Mouse (Mus musculus) lung, embryonic 14.5 days (tissue): Measurements from ENCODE around the gene Cdh12. TPM values are rescaled to one million over a fixed set of nuclear protein-coding genes. Genes with fewer than 3 reads are reported as not detected.

Experiments
- ATAC-seq: fragments of 200-750 bp; cut with Nextera tagmentation; 2 replicates; pipeline ENCODE4 v1.8.0; 2017; ENCODE audit warnings: mild to moderate bottlenecking, moderate TSS enrichment, moderate library complexity; ENCODE audit not compliant: insufficient read depth
- DNase-seq: peaks from one replicate; pipeline ENCODE4 v3.0.0-alpha.2; 2015
- H3K27ac ChIP-seq: fragments of 300-500 bp; sonication (generic); 2 replicates; pipeline ENCODE4 v1.5.1; 2014; ENCODE audit warnings: low read depth, mild to moderate bottlenecking, moderate library complexity
- H3K27me3 ChIP-seq: fragments of 300-500 bp; sonication (generic); 2 replicates; pipeline ENCODE4 v1.6.1; 2014; ENCODE audit warnings: low read length, control low read depth; ENCODE audit not compliant: insufficient read depth
- H3K36me3 ChIP-seq: fragments of 300-500 bp; sonication (generic); 2 replicates; pipeline ENCODE4 v1.6.1; 2014; ENCODE audit warnings: control low read depth; ENCODE audit not compliant: insufficient read depth
- H3K4me1 ChIP-seq: fragments of 300-500 bp; sonication (generic); 2 replicates; pipeline ENCODE4 v1.6.1; 2014; ENCODE audit warnings: antibody characterized with exemption, control low read depth; ENCODE audit not compliant: insufficient read depth
- H3K4me2 ChIP-seq: fragments of 300-500 bp; sonication (generic); 2 replicates; pipeline ENCODE4 v1.6.1; 2014; ENCODE audit warnings: mild to moderate bottlenecking
- H3K4me3 ChIP-seq: fragments of 300-500 bp; sonication (generic); 2 replicates; pipeline ENCODE4 v1.5.1; 2014; ENCODE audit warnings: low read depth, low read length
- H3K9ac ChIP-seq: fragments of 300-500 bp; sonication (generic); 2 replicates; pipeline ENCODE4 v1.6.1; 2014
- H3K9me3 ChIP-seq: fragments of 300-500 bp; sonication (generic); 2 replicates; pipeline ENCODE4 v1.6.1; 2016; ENCODE audit warnings: low read depth, low read length, control low read depth
- CTCF ChIP-seq: IDR thresholded peaks from 2 replicates; pipeline ENCODE4 v1.5.1; 2016; ENCODE audit warnings: antibody characterized with exemption, low read depth
- WGBS: fragments of 180-500 bp; shearing (Covaris S2); extraction: QIAGEN DNeasy Blood & Tissue Kit; methylation state at CpG from one replicate; pipeline ENCODE4 v1.1.7; 2014; 5-methylcytosine and 5-hydroxymethylcytosine counted together
- microRNA-seq: library from miRNA; unstranded; fragments of <30 nt; microRNA quantifications from one replicate; pipeline ENCODE4, GENCODE M21; 2016; ENCODE audit warnings: borderline number of aligned reads
- polyA plus RNA-seq: library from polyadenylated mRNA; unstranded; fragments of >200 nt; fragmentation: Nextera tagmentation; extraction: Ambion mirVana; gene quantifications from 2 replicates; pipeline ENCODE4 v1.2.1, GENCODE M21; 2014

Gene Cdh12
- polyA plus RNA-seq, 1 experiment from 2014 or later: 0.04 TPM

GRCm38 (mm10) chr15:21566314-21567051, 1117.4 kb downstream of the Cdh12 start:
- Histone ChIP-seq H3K9ac (no peak overlapping the region), H3K27ac (no peak overlapping the region), H3K4me1 (no peaks in the 10 kb centered on the region), H3K9me3 (no peaks in the 10 kb centered on the region), H3K4me2 (no peak overlapping the region), H3K36me3 (no peaks in the 10 kb centered on the region), H3K27me3 (no peaks in the 10 kb centered on the region), H3K4me3 (no peak overlapping the region)
- TF ChIP-seq CTCF: no peak
- DNase-seq (no peak), ATAC-seq (no peak)
- 76% methylated on average over 5 of the region's 5 CpGs for WGBS

- H3K27me3 ChIP-seq: no peaks in the 10 kb centered on the region
- no peak overlapping the region for H3K9ac ChIP-seq
- H3K27ac ChIP-seq: no peak overlapping the region
- DNase-seq (no peak), ATAC-seq (no peak)
- H3K4me1 ChIP-seq: no peaks in the 10 kb centered on the region
- WGBS: 62% methylated on average over 4 of the region's 4 CpGs
- no peaks in the 10 kb centered on the region for H3K36me3 ChIP-seq
- no peak overlapping the region for H3K4me3 ChIP-seq
- H3K9me3 ChIP-seq: no peaks in the 10 kb centered on the region
- H3K4me2 ChIP-seq: no peak overlapping the region
- TF ChIP-seq CTCF: no peak
These were observed 1155.4 kb downstream of the Cdh12 start for GRCm38 (mm10) chr15:21604510-21604909.

Small RNA genes lying within 50 kb of the gene (microRNA-seq; reads per million reads assigned to microRNA genes)
- gene Gm27397: not detected

Other genes starting within 250 kb of the Cdh12 start
- gene Acot10, start 217.5 kb downstream of the Cdh12 start, polyA plus RNA-seq: 0.16 TPM in 1 of 2 replicates, not detected in the other